Mouse (Mus musculus): ENCODE data around the gene Mrpl51. TPM values are rescaled to one million over a fixed set of nuclear protein-coding genes. Genes with fewer than 3 reads are reported as not detected.

Gene Mrpl51
- polyA plus RNA-seq, 1 experiment from 2014 or later: 211 TPM

DNA sequence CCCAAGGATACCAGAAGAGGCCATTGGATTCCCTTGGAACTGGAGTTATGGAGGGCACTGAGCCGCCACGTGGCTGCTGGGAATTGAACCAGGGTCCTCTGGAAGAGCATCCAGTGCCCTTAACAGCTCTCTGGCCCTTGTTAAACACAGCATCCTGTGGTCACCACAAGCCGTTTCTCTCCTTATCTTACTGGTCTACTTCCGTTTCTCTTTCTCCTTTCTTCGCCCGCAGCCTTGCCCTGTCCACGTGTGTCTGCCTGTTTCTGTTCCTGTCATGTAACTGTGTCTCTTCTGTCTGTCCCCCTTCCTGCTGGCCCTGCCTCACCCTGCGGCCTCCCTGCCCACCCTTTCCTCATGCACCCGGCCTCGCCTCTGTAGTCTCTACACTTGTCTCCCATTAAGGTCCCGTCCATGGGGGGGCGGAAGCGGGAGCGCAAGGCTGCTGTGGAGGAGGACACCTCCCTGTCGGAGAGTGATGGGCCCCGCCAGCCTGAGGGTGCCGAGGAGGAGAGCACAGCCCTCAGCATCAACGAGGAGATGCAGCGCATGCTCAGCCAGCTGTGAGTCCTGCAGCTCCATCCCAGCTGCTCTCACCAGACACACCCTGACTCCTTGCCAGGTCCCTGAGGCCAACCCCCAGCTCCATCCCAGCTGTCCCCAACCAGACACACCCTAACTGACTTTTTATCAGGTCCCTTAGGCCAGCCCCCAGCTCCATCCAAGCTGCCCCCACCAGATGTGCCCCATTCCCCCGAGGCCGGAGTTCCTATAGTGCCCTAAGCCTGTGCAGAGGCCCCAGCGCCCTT, 39.2 kb upstream of the Mrpl51 start:
- Histone ChIP-seq H3K36me3 (ENCODE audit: control insufficient read depth, insufficient read depth, low read length) (no peaks in the 10 kb centered on the region), H3K27ac (replicated peaks) (no peak overlapping the region), H3K4me3 (ENCODE audit: low read depth, low read length) (no peak overlapping the region), H3K9ac (ENCODE audit: low read length) (no peak overlapping the region), H3K4me2 (replicated peaks; ENCODE audit: low read depth) (no peak overlapping the region), H3K9me3 (ENCODE audit: control insufficient read depth, low read length) (no peaks in the 10 kb centered on the region), H3K4me1 (replicated peaks; ENCODE audit: control insufficient read depth, insufficient read depth) (no peaks in the 10 kb centered on the region), H3K27me3 (ENCODE audit: control insufficient read depth, insufficient read depth, low read length) (no peaks in the 10 kb centered on the region)
- 73% methylated on average over 22 of the region's 22 CpGs for WGBS
- no peak for DNase-seq (ENCODE audit: low spot score)
- TF ChIP-seq EP300 (optimal IDR thresholded peaks at IDR 0.05) (no peak), CTCF (IDR thresholded peaks at IDR 0.05; ENCODE audit: low read depth) (no peak)
- peak; percentile 18; the same call in 1 of the 2 replicates for ATAC-seq (ENCODE audit: low FRiP score, low TSS enrichment)

GRCm38 (mm10) chr6:125153018-125153389, 38.6 kb upstream of the Mrpl51 start:
- no peak for ATAC-seq (ENCODE audit: low FRiP score, low TSS enrichment)
- 76% methylated on average over 5 of the region's 5 CpGs for WGBS

DNA sequence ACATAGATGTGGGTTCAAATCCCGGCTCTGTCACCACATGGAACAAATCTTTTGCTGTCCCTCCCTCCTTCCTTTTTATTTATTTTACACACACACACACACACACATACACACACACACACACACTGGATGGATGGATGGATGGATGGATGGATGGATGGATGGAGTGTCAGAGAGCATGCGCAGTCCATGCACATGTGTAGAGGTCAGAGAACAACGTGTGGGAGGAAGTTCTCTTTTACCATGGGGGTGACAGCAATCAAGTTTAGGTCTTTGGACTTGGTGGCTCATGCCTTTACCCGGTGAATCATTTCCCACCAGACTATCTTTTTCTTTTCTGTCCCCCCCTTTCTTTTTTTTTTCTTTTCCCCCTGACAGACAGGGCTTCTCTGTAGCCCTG, 37.9 kb upstream of the Mrpl51 start:
- Histone ChIP-seq H3K4me2 (replicated peaks; ENCODE audit: low read depth) (no peak overlapping the region), H3K4me1 (replicated peaks; ENCODE audit: control insufficient read depth, insufficient read depth) (no peaks in the 10 kb centered on the region), H3K4me3 (ENCODE audit: low read depth, low read length) (no peak overlapping the region), H3K27ac (replicated peaks) (no peak overlapping the region), H3K27me3 (ENCODE audit: control insufficient read depth, insufficient read depth, low read length) (no peaks in the 10 kb centered on the region), H3K9ac (ENCODE audit: low read length) (no peak overlapping the region), H3K9me3 (ENCODE audit: control insufficient read depth, low read length) (no peaks in the 10 kb centered on the region), H3K36me3 (ENCODE audit: control insufficient read depth, insufficient read depth, low read length) (peaks cover 2% of the 10 kb centered on the region; the same call in 1 of the 2 replicates)
- 89% methylated on average over 4 of the region's 4 CpGs for WGBS
- ATAC-seq (ENCODE audit: low FRiP score, low TSS enrichment): no peak
- TF ChIP-seq CTCF (IDR thresholded peaks at IDR 0.05; ENCODE audit: low read depth): no peak
- DNase-seq (ENCODE audit: low spot score): no peak

More at GRCm38 (mm10) chr6:125153018-125153389, 38.6 kb upstream of the Mrpl51 start:
- no peaks in the 10 kb centered on the region for H3K36me3 ChIP-seq (ENCODE audit: control insufficient read depth, insufficient read depth, low read length)
- no peak overlapping the region for H3K9ac ChIP-seq (ENCODE audit: low read length)
- no peak for DNase-seq (ENCODE audit: low spot score)
- H3K4me2 ChIP-seq (replicated peaks; ENCODE audit: low read depth): no peak overlapping the region
- no peak for TF ChIP-seq CTCF (IDR thresholded peaks at IDR 0.05; ENCODE audit: low read depth)
- no peak for TF ChIP-seq EP300 (optimal IDR thresholded peaks at IDR 0.05)
- no peak overlapping the region for H3K4me3 ChIP-seq (ENCODE audit: low read depth, low read length)
- H3K27me3 ChIP-seq (ENCODE audit: control insufficient read depth, insufficient read depth, low read length): no peaks in the 10 kb centered on the region
- no peaks in the 10 kb centered on the region for H3K4me1 ChIP-seq (replicated peaks; ENCODE audit: control insufficient read depth, insufficient read depth)
- no peak overlapping the region for H3K27ac ChIP-seq (replicated peaks)
- no peaks in the 10 kb centered on the region for H3K9me3 ChIP-seq (ENCODE audit: control insufficient read depth, low read length)

DNA sequence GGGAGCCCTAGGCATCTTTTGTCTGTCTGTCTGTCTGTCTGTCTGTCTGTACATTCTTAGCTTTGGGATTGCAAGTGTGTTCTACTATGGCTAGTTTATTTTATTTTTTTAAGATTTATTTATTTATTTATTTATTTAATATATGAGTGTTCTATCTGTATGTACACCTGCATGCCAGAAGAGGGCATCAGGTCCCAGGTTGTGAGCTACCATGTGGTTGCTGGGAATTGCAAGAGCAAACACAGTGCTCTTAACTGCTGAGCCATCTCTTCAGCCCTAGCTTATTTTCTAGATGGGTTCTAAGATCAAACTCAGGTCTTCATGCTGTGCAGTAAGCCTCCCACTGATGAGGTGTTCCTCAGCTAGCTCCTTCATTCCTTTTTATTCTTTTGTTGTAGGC, 37.1 kb upstream of the Mrpl51 start:
- no peak for TF ChIP-seq EP300 (optimal IDR thresholded peaks at IDR 0.05)
- peak; percentile 68 for TF ChIP-seq CTCF (IDR thresholded peaks at IDR 0.05; ENCODE audit: low read depth)
- no peak for ATAC-seq (ENCODE audit: low FRiP score, low TSS enrichment)

GRCm38 (mm10) chr6:125155262-125155661, 36.3 kb upstream of the Mrpl51 start:
- 77% methylated on average over 8 of the region's 8 CpGs for WGBS
- no peak for DNase-seq (ENCODE audit: low spot score)
- H3K27ac ChIP-seq (replicated peaks): no peak overlapping the region
- TF ChIP-seq EP300 (optimal IDR thresholded peaks at IDR 0.05): no peak
- no peak for TF ChIP-seq CTCF (IDR thresholded peaks at IDR 0.05; ENCODE audit: low read depth)
- no peak overlapping the region for H3K4me2 ChIP-seq (replicated peaks; ENCODE audit: low read depth)
- no peaks in the 10 kb centered on the region for H3K4me1 ChIP-seq (replicated peaks; ENCODE audit: control insufficient read depth, insufficient read depth)
- H3K4me3 ChIP-seq (ENCODE audit: low read depth, low read length): no peak overlapping the region
- ATAC-seq (ENCODE audit: low FRiP score, low TSS enrichment): no peak
- H3K9ac ChIP-seq (ENCODE audit: low read length): no peak overlapping the region
- H3K9me3 ChIP-seq (ENCODE audit: control insufficient read depth, low read length): no peaks in the 10 kb centered on the region
- H3K27me3 ChIP-seq (ENCODE audit: control insufficient read depth, insufficient read depth, low read length): no peaks in the 10 kb centered on the region
- peaks cover 7% of the 10 kb centered on the region for H3K36me3 ChIP-seq (ENCODE audit: control insufficient read depth, insufficient read depth, low read length)

More for the DNA sequence above, 37.1 kb upstream of the Mrpl51 start:
- no peak overlapping the region for H3K4me3 ChIP-seq (ENCODE audit: low read depth, low read length)
- DNase-seq (ENCODE audit: low spot score): peak; percentile 52
- H3K4me2 ChIP-seq (replicated peaks; ENCODE audit: low read depth): no peak overlapping the region
- H3K27ac ChIP-seq (replicated peaks): no peak overlapping the region
- H3K4me1 ChIP-seq (replicated peaks; ENCODE audit: control insufficient read depth, insufficient read depth): no peaks in the 10 kb centered on the region
- H3K36me3 ChIP-seq (ENCODE audit: control insufficient read depth, insufficient read depth, low read length): peaks cover 7% of the 10 kb centered on the region; the same call in 1 of the 2 replicates
- no peaks in the 10 kb centered on the region for H3K27me3 ChIP-seq (ENCODE audit: control insufficient read depth, insufficient read depth, low read length)
- no peaks in the 10 kb centered on the region for H3K9me3 ChIP-seq (ENCODE audit: control insufficient read depth, low read length)
- H3K9ac ChIP-seq (ENCODE audit: low read length): no peak overlapping the region

- Histone ChIP-seq H3K4me2 (replicated peaks; ENCODE audit: low read depth) (no peak overlapping the region), H3K4me3 (ENCODE audit: low read depth, low read length) (no peak overlapping the region), H3K9me3 (ENCODE audit: control insufficient read depth, low read length) (no peaks in the 10 kb centered on the region), H3K27me3 (ENCODE audit: control insufficient read depth, insufficient read depth, low read length) (no peaks in the 10 kb centered on the region), H3K27ac (replicated peaks) (no peak overlapping the region), H3K4me1 (replicated peaks; ENCODE audit: control insufficient read depth, insufficient read depth) (no peaks in the 10 kb centered on the region), H3K36me3 (ENCODE audit: control insufficient read depth, insufficient read depth, low read length) (peaks cover 7% of the 10 kb centered on the region), H3K9ac (ENCODE audit: low read length) (no peak overlapping the region)
- ATAC-seq (ENCODE audit: low FRiP score, low TSS enrichment): no peak
- TF ChIP-seq CTCF (IDR thresholded peaks at IDR 0.05; ENCODE audit: low read depth) (no peak), EP300 (optimal IDR thresholded peaks at IDR 0.05) (no peak)
- 84% methylated on average over 3 of the region's 3 CpGs for WGBS
- no peak for DNase-seq (ENCODE audit: low spot score)
Measured at GRCm38 (mm10) chr6:125156491-125156890, 35.1 kb upstream of the Mrpl51 start.

Measured in stomach, postnatal 0 days (tissue).